Mouse (Mus musculus): Measurements from ENCODE around the gene Cdh23.

DNA sequence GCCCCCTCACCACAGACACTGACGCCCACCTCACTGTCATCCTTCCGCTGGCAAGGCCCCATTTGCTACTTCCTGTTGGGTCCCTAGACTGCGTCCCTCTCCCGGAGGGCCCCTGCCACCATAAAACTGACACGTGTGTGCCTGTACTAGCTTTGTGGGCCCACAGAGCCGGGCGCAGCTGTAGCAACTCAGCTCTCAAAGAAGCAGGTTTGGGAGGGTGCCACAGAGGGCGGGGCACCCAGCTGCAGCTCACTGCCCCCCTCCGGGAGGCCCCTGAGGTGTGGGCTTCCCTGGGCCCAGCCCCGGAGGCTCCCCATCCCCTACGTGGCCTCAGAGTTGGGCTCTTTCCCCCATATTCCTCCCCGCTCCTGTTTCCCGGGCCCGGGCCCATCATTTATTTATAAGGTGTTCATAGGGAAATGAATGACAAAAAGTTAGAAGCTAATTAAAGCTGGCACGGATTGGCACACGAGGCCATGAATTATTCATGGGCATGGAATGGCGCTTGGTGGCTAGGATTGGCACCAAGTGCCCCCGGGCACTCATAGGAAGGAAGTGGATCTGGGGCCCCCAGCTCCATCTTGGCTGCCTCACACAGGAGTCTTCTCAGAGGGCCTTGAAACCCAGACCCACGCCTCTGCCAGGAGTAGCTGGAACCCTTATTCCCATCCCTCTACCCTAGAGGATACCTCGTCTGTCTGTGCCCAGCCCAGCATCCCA lies 4.5 kb downstream of the Cdh23 start:
- TF ChIP-seq CTCF (IDR thresholded peaks at IDR 0.05) (no peak), EP300 (IDR thresholded peaks at IDR 0.05) (no peak)

All from lung, postnatal 0 days (tissue).